8 mouse cellular contexts compared by ENCODE assay signal in genomic region chr2:27474621-27475484, GRCm38 (mm10). TPM values are rescaled to one million over a fixed set of nuclear protein-coding genes. Genes with fewer than 3 reads are reported as not detected.
DNase-seq lines count a peak whose midpoint lies in the region; ATAC-seq and TF ChIP-seq lines count a peak whose summit lies in the region.

No protein-coding gene starts in this region.

- peak; percentile 49 for DNase-seq in cerebellum, adult 11 months
- DNase-seq in cerebellum, postnatal 4 days (ENCODE audit: low spot score in 2 of 2): no peak
- peak; percentile 67 for DNase-seq in adrenal gland, postnatal 10 days
- peak; percentile 25 for DNase-seq in forebrain, embryonic 14.5 days (ENCODE audit: low spot score)
- peak; percentile 67 for DNase-seq in hindbrain, embryonic 11.5 days (ENCODE audit: low spot score)
- DNase-seq in limb, embryonic 14.5 days (ENCODE audit: low spot score): peak; percentile 16
- DNase-seq in testis, postnatal 14 days (ENCODE audit: low spot score): peak; percentile 45

- no peaks in the 10 kb centered on the region for H3K9me3 ChIP-seq in forebrain, embryonic 14.5 days (replicated peaks; ENCODE audit: control insufficient read depth, low read length)
- H3K9me3 ChIP-seq in hindbrain, embryonic 11.5 days (ENCODE audit: control insufficient read depth, low read length): no peaks in the 10 kb centered on the region
- H3K9me3 ChIP-seq in limb, embryonic 14.5 days (ENCODE audit: control insufficient read depth, low read length): no peaks in the 10 kb centered on the region
- H3K9me3 ChIP-seq in midbrain, embryonic 16.5 days (replicated peaks; ENCODE audit: control insufficient read depth, low read length, poor library complexity, severe bottlenecking): no peaks in the 10 kb centered on the region

- peak overlapping the region; percentile 91 for H3K4me2 ChIP-seq in forebrain, embryonic 14.5 days (ENCODE audit: low read length)
- H3K4me2 ChIP-seq in hindbrain, embryonic 11.5 days (replicated peaks; ENCODE audit: low read depth, low read length): peak overlapping the region; percentile 87
- peak overlapping the region; percentile 90 for H3K4me2 ChIP-seq in limb, embryonic 14.5 days (replicated peaks; ENCODE audit: low read depth, low read length, severe bottlenecking)
- H3K4me2 ChIP-seq in midbrain, embryonic 16.5 days (ENCODE audit: low read length): peak overlapping the region; percentile 99

- H3K36me3 ChIP-seq in forebrain, embryonic 14.5 days (ENCODE audit: control insufficient read depth, insufficient read depth, low read length): 0 out of 2 replicates have a peak, but pooled peaks cover 10% of the 10 kb centered on the region
- H3K36me3 ChIP-seq in hindbrain, embryonic 11.5 days (ENCODE audit: control insufficient read depth, insufficient read depth, low read length): no peaks in the 10 kb centered on the region
- H3K36me3 ChIP-seq in limb, embryonic 14.5 days (ENCODE audit: control insufficient read depth, insufficient read depth, low read length): peaks cover 22% of the 10 kb centered on the region
- H3K36me3 ChIP-seq in midbrain, embryonic 16.5 days (ENCODE audit: control insufficient read depth, insufficient read depth, low read length): no peaks in the 10 kb centered on the region

- H3K4me3 ChIP-seq in forebrain, embryonic 14.5 days (ENCODE audit: low read depth, low read length): peak overlapping the region; percentile 98
- peak overlapping the region; percentile 98 for H3K4me3 ChIP-seq in hindbrain, embryonic 11.5 days (ENCODE audit: low read depth, low read length)
- H3K4me3 ChIP-seq in limb, embryonic 14.5 days (replicated peaks; ENCODE audit: low read length): peak overlapping the region; percentile 95
- H3K4me3 ChIP-seq in midbrain, embryonic 16.5 days (ENCODE audit: low read depth, low read length): peak overlapping the region; percentile 99

- WGBS in forebrain, embryonic 14.5 days: under 1% methylated on average over 60 of the region's 84 CpGs
- WGBS in hindbrain, embryonic 11.5 days: under 1% methylated on average over 70 of the region's 84 CpGs
- 2% methylated on average over 38 of the region's 84 CpGs for WGBS in limb, embryonic 14.5 days
- WGBS in midbrain, embryonic 16.5 days: under 1% methylated on average over 78 of the region's 84 CpGs

- no peaks in the 10 kb centered on the region for H3K27me3 ChIP-seq in forebrain, embryonic 14.5 days (replicated peaks; ENCODE audit: control insufficient read depth, insufficient read depth, low read length)
- H3K27me3 ChIP-seq in hindbrain, embryonic 11.5 days (ENCODE audit: control insufficient read depth, insufficient read depth, low read length): no peaks in the 10 kb centered on the region
- H3K27me3 ChIP-seq in limb, embryonic 14.5 days (ENCODE audit: control insufficient read depth, insufficient read depth, low read length): no peaks in the 10 kb centered on the region
- H3K27me3 ChIP-seq in midbrain, embryonic 16.5 days (ENCODE audit: control insufficient read depth, insufficient read depth, low read depth, low read length): no peaks in the 10 kb centered on the region

- H3K4me1 ChIP-seq in forebrain, embryonic 14.5 days (ENCODE audit: control insufficient read depth, insufficient read depth, low read length): peaks cover 26% of the 10 kb centered on the region
- peaks cover 20% of the 10 kb centered on the region for H3K4me1 ChIP-seq in hindbrain, embryonic 11.5 days (replicated peaks; ENCODE audit: control insufficient read depth, insufficient read depth, low read length)
- peaks cover 24% of the 10 kb centered on the region for H3K4me1 ChIP-seq in limb, embryonic 14.5 days (ENCODE audit: control insufficient read depth, insufficient read depth, low read length)
- peaks cover 43% of the 10 kb centered on the region for H3K4me1 ChIP-seq in midbrain, embryonic 16.5 days (ENCODE audit: control insufficient read depth, insufficient read depth, low read length)

- peak overlapping the region; percentile 98 for H3K27ac ChIP-seq in forebrain, embryonic 14.5 days (ENCODE audit: low read depth, low read length)
- H3K27ac ChIP-seq in hindbrain, embryonic 11.5 days (ENCODE audit: low read depth, low read length): peak overlapping the region; percentile 97
- H3K27ac ChIP-seq in limb, embryonic 14.5 days (replicated peaks; ENCODE audit: low read depth, low read length): peak overlapping the region; percentile 94
- peak overlapping the region; percentile 95 for H3K27ac ChIP-seq in midbrain, embryonic 16.5 days (ENCODE audit: low read length)

- H3K9ac ChIP-seq in forebrain, embryonic 14.5 days (ENCODE audit: low read length): peak overlapping the region; percentile 99
- H3K9ac ChIP-seq in hindbrain, embryonic 11.5 days (ENCODE audit: low read depth, low read length): peak overlapping the region; percentile 99
- peak overlapping the region; percentile 94 for H3K9ac ChIP-seq in limb, embryonic 14.5 days (ENCODE audit: low read depth, low read length, severe bottlenecking)
- H3K9ac ChIP-seq in midbrain, embryonic 16.5 days (ENCODE audit: low read depth, low read length): peak overlapping the region; percentile 95

- ATAC-seq in forebrain, embryonic 14.5 days: peak; percentile 66
- peak; percentile 66 for ATAC-seq in hindbrain, embryonic 11.5 days (ENCODE audit: low FRiP score)
- peak; percentile 28 for ATAC-seq in limb, embryonic 14.5 days (ENCODE audit: low FRiP score, low read depth)
- peak; percentile 59 for ATAC-seq in midbrain, embryonic 16.5 days

- TF ChIP-seq POLR2A in limb, embryonic 14.5 days (IDR thresholded peaks at IDR 0.05; ENCODE audit: borderline replicate concordance, extremely low read depth, insufficient read depth, insufficient read length): no peak

RNA-seq across cellular contexts. Expression of gene Brd3, which starts 32.6 kb away (rescaled TPM):
- total RNA-seq in adrenal gland, postnatal 10 days (2021): 10 to 100 TPM; 83.9 to 89.7 TPM
- polyA plus RNA-seq in forebrain, embryonic 14.5 days (2014; fragmentation: Nextera tagmentation; extraction: Ambion mirVana): 155 and 170 TPM in 2 replicates
- 160 and 161 TPM in 2 replicates for polyA plus RNA-seq in hindbrain, embryonic 11.5 days (2014; fragmentation: Nextera tagmentation; extraction: Ambion mirVana)
- 75.5 and 78.1 TPM in 2 replicates for polyA plus RNA-seq in limb, embryonic 14.5 days (2012; rRNA removed)
- polyA plus RNA-seq in limb, embryonic 14.5 days (2014; fragmentation: Nextera tagmentation; extraction: Ambion mirVana): 155 and 177 TPM in 2 replicates
- polyA plus RNA-seq in midbrain, embryonic 16.5 days (2015; fragmentation: Nextera tagmentation; extraction: Ambion mirVana): 141 and 142 TPM in 2 replicates

RNA-seq across cellular contexts. Expression of gene Brd3os, which starts 32.7 kb away (rescaled TPM):
- total RNA-seq in adrenal gland, postnatal 10 days (2021): 1 to 10 TPM; 4.8 to 5.7 TPM
- polyA plus RNA-seq in forebrain, embryonic 14.5 days (2014; fragmentation: Nextera tagmentation; extraction: Ambion mirVana): 34.3 and 38.1 TPM in 2 replicates
- 15.0 and 17.3 TPM in 2 replicates for polyA plus RNA-seq in hindbrain, embryonic 11.5 days (2014; fragmentation: Nextera tagmentation; extraction: Ambion mirVana)
- 12.5 and 13.0 TPM in 2 replicates for polyA plus RNA-seq in limb, embryonic 14.5 days (2012; rRNA removed)
- 9.9 and 13.7 TPM in 2 replicates for polyA plus RNA-seq in limb, embryonic 14.5 days (2014; fragmentation: Nextera tagmentation; extraction: Ambion mirVana)
- 42.0 and 43.0 TPM in 2 replicates for polyA plus RNA-seq in midbrain, embryonic 16.5 days (2015; fragmentation: Nextera tagmentation; extraction: Ambion mirVana)

RNA-seq across cellular contexts. Expression of gene Wdr5, which starts 40.1 kb away (rescaled TPM):
- total RNA-seq in adrenal gland, postnatal 10 days (2021): 10 to 100 TPM; 35.2 to 38.3 TPM
- polyA plus RNA-seq in forebrain, embryonic 14.5 days (2014; fragmentation: Nextera tagmentation; extraction: Ambion mirVana): 49.5 and 52.5 TPM in 2 replicates
- 58.6 and 62.5 TPM in 2 replicates for polyA plus RNA-seq in hindbrain, embryonic 11.5 days (2014; fragmentation: Nextera tagmentation; extraction: Ambion mirVana)
- polyA plus RNA-seq in limb, embryonic 14.5 days (2012; rRNA removed): 64.2 and 66.0 TPM in 2 replicates
- 51.6 and 56.9 TPM in 2 replicates for polyA plus RNA-seq in limb, embryonic 14.5 days (2014; fragmentation: Nextera tagmentation; extraction: Ambion mirVana)
- 42.6 and 44.4 TPM in 2 replicates for polyA plus RNA-seq in midbrain, embryonic 16.5 days (2015; fragmentation: Nextera tagmentation; extraction: Ambion mirVana)

RNA-seq across cellular contexts. Expression of gene Vav2, which starts 48.0 kb away (rescaled TPM):
- total RNA-seq in adrenal gland, postnatal 10 days (2021): 10 to 100 TPM; 21.5 to 29.6 TPM
- 7.4 and 8.9 TPM in 2 replicates for polyA plus RNA-seq in forebrain, embryonic 14.5 days (2014; fragmentation: Nextera tagmentation; extraction: Ambion mirVana)
- polyA plus RNA-seq in hindbrain, embryonic 11.5 days (2014; fragmentation: Nextera tagmentation; extraction: Ambion mirVana): 12.9 and 14.9 TPM in 2 replicates
- 19.6 and 23.8 TPM in 2 replicates for polyA plus RNA-seq in limb, embryonic 14.5 days (2012; rRNA removed)
- 5.9 and 6.2 TPM in 2 replicates for polyA plus RNA-seq in limb, embryonic 14.5 days (2014; fragmentation: Nextera tagmentation; extraction: Ambion mirVana)
- polyA plus RNA-seq in midbrain, embryonic 16.5 days (2015; fragmentation: Nextera tagmentation; extraction: Ambion mirVana): 9.2 and 12.6 TPM in 2 replicates

Comparison
In these comparisons a context has a peak if more than half of its experiments do, and no peak if none do; other contexts are left out.
1. DNase-seq: peak in cerebellum, adult 11 months (single experiment), adrenal gland, postnatal 10 days (single experiment), forebrain, embryonic 14.5 days (single experiment), hindbrain, embryonic 11.5 days (single experiment), limb, embryonic 14.5 days (single experiment) and testis, postnatal 14 days (single experiment); none in cerebellum, postnatal 4 days (0 of 2).
2. Peak in every context shown above with its lines, with median percentiles within 50 percentile points of each other: ATAC-seq, H3K27ac ChIP-seq, H3K4me2 ChIP-seq, H3K4me3 ChIP-seq and H3K9ac ChIP-seq.